Mouse (Mus musculus): ENCODE data around the gene Nrxn1.

DNA sequence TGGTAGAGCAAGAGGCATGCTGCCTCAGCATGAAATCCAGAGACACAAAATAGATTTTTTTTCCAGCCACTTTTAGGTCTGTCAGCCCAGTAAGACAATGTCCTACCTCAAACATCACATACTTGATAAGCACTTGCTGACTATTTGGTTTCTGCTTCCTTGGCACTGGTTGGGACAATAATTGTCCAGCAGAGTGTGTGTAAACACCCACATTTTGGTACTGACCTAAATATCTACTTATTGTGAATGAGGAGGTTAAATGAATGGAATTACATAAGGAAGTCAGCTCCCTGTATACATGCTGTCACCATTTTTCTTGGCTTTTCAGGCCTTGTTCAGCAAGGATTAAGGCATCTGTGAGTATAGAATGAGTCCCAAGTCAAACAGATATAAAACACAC lies 649.8 kb downstream of the Nrxn1 start:
- TF ChIP-seq POLR2A (IDR thresholded peaks at IDR 0.05; ENCODE audit: insufficient read depth, low read depth, low read length) (no peak), CTCF (IDR thresholded peaks at IDR 0.05; ENCODE audit: insufficient read depth, low read depth, low read length) (no peak)
